Mouse (Mus musculus): ENCODE measurements at regions not wholly inside any gene's neighbourhood (a gene's known extent, or its start where the extent isn't known, plus 50 kb on each side); places are given as distances from the start of the nearest gene placed in this dataset.

GRCm38 (mm10) chr13:83115691-83116090 is 388.1 kb upstream of the Mef2c start:
- no peaks in the 10 kb centered on the region for H3K79me2 ChIP-seq (replicated peaks; ENCODE audit: control insufficient read depth, extremely low read depth, insufficient read depth, poor library complexity, severe bottlenecking)
- in situ Hi-C loops (cut with MboI; ENCODE audit: low pct_ligation_motif_present, low pct_unique_long_range_greater_than_20kb, low sequenced_read_pairs), result no loop called here
- dilution Hi-C loops (cut with MboI; ENCODE audit: extremely low pct_ligation_motif_present, extremely low pct_unique_long_range_greater_than_20kb, low sequenced_read_pairs), result no loop called here
- H3K36me3 ChIP-seq (replicated peaks in 1 of 2; ENCODE audit: control insufficient read depth in 1 of 2, insufficient read depth in 1 of 2, low read length in 1 of 2), result no peaks in the 10 kb centered on the region
- H3K9me3 ChIP-seq (replicated peaks; ENCODE audit: low read length), result no peaks in the 10 kb centered on the region
- no peak overlapping the region for H3K4me2 ChIP-seq (ENCODE audit: insufficient read depth, low read depth, poor library complexity, severe bottlenecking)
- no peak overlapping the region for H3K4me3 ChIP-seq (replicated peaks in 1 of 3; ENCODE audit: low read depth in 2 of 3, low read length in 2 of 3, poor library complexity in 1 of 3)
- H3K27ac ChIP-seq (ENCODE audit: insufficient read depth, low read depth), result no peak overlapping the region
- no peak for DNase-seq (ENCODE audit: extremely low read depth)
- H3K9ac ChIP-seq (ENCODE audit: insufficient read depth, low read depth), result no peak overlapping the region
- H3K4me1 ChIP-seq (ENCODE audit: control insufficient read depth in 1 of 2, insufficient read depth in 2 of 2), result peaks cover 6 to 45% of the 10 kb centered on the region in 2 experiments; a peak in 3 of 4 replicates
- TF ChIP-seq MAFK (IDR thresholded peaks at IDR 0.05; ENCODE audit: insufficient replicate concordance, low read length) (no peak), NELFE (IDR thresholded peaks at IDR 0.05; ENCODE audit: low read depth, low read length) (no peak), ETS1 (conservative IDR thresholded peaks at IDR 0.05; ENCODE audit: low read depth, low read length) (no peak)
- H3K27me3 ChIP-seq (replicated peaks), result no peaks in the 10 kb centered on the region

DNA sequence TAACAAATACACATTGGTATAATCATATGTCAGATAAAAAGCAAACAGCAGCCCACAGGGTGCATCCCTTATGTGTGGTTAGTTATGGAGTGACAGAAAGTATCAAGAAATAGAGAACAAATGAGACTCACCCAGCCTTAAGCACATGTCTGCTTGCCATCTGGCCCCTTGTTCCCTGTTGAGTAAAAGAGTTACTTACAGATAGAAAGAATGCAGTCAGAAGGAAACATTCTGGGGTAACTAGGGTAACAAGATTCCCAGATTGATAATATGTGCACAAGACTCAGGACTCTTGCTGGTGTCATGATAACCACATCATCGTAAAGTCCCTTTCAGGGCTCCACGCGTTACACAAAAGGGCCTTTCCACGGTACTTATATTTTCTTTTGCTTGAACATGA is 383.5 kb upstream of the Mef2c start:
- in situ Hi-C loops (cut with MboI; ENCODE audit: low pct_ligation_motif_present, low pct_unique_long_range_greater_than_20kb, low sequenced_read_pairs) (no loop called here), dilution Hi-C loops (cut with MboI; ENCODE audit: extremely low pct_ligation_motif_present, extremely low pct_unique_long_range_greater_than_20kb, low sequenced_read_pairs) (no loop called here)
- H3K79me2 ChIP-seq (replicated peaks; ENCODE audit: control insufficient read depth, extremely low read depth, insufficient read depth, poor library complexity, severe bottlenecking), result no peaks in the 10 kb centered on the region
- no peaks in the 10 kb centered on the region for H3K9me3 ChIP-seq (replicated peaks; ENCODE audit: low read length)
- peaks cover 0 to 7% of the 10 kb centered on the region in 2 experiments; a peak in 1 of 4 replicates for H3K4me1 ChIP-seq (ENCODE audit: control insufficient read depth in 1 of 2, insufficient read depth in 2 of 2)
- H3K36me3 ChIP-seq (replicated peaks in 1 of 2; ENCODE audit: control insufficient read depth in 1 of 2, insufficient read depth in 1 of 2, low read length in 1 of 2), result no peaks in the 10 kb centered on the region
- no peak for DNase-seq (ENCODE audit: extremely low read depth)
- no peak overlapping the region for H3K4me3 ChIP-seq (replicated peaks in 1 of 3; ENCODE audit: low read depth in 2 of 3, low read length in 2 of 3, poor library complexity in 1 of 3)
- H3K27ac ChIP-seq (ENCODE audit: insufficient read depth, low read depth), result no peak overlapping the region
- H3K4me2 ChIP-seq (ENCODE audit: insufficient read depth, low read depth, poor library complexity, severe bottlenecking), result no peak overlapping the region
- TF ChIP-seq MAZ (IDR thresholded peaks at IDR 0.05; ENCODE audit: low read depth, low read length), result no peak
- no peak for TF ChIP-seq POLR2A (IDR thresholded peaks at IDR 0.05; ENCODE audit: low read depth, low read length)
- no peak for TF ChIP-seq ETS1 (conservative IDR thresholded peaks at IDR 0.05; ENCODE audit: low read depth, low read length)
- no peak for TF ChIP-seq CHD2 (IDR thresholded peaks at IDR 0.05; ENCODE audit: low read length)
- no peak for TF ChIP-seq CHD1 (IDR thresholded peaks at IDR 0.05; ENCODE audit: low read depth, low read length)
- 0 out of 2 replicates have a peak, but pooled peaks have one; percentile 18 for TF ChIP-seq MAX (IDR thresholded peaks at IDR 0.05; ENCODE audit: low read length)
- no peak for TF ChIP-seq MXI1 (IDR thresholded peaks at IDR 0.05; ENCODE audit: low read depth, low read length)
- no peak overlapping the region for H3K9ac ChIP-seq (ENCODE audit: insufficient read depth, low read depth)
- no peaks in the 10 kb centered on the region for H3K27me3 ChIP-seq (replicated peaks)

DNA sequence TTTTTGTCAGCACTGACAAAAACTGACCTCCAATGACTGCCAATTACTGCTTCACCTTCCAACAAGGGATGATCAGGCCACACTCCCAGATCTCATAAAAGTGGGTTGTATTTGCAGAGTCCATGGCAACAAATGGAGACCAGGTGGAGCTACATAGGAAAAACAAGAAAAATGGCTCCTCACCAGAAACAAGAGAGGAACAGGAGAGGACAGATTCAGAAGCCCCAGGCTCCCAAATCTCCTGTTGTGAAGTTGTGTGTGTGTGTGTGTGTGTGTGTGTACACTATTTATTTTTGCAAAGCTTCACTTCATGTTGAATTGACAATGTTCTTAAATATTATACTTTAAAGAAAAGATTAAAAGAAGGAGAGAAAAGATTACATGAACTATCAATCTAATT is 380.2 kb upstream of the Mef2c start:
- dilution Hi-C loops (cut with MboI; ENCODE audit: extremely low pct_ligation_motif_present, extremely low pct_unique_long_range_greater_than_20kb, low sequenced_read_pairs) (no loop called here), in situ Hi-C loops (cut with MboI; ENCODE audit: low pct_ligation_motif_present, low pct_unique_long_range_greater_than_20kb, low sequenced_read_pairs) (no loop called here)

More for the DNA sequence above, 380.2 kb upstream of the Mef2c start:
- Histone ChIP-seq H3K27me3 (replicated peaks) (no peaks in the 10 kb centered on the region), H3K9me3 (replicated peaks; ENCODE audit: low read length) (no peaks in the 10 kb centered on the region), H3K4me3 (replicated peaks in 1 of 3; ENCODE audit: low read depth in 2 of 3, low read length in 2 of 3, poor library complexity in 1 of 3) (no peak overlapping the region), H3K9ac (ENCODE audit: insufficient read depth, low read depth) (no peak overlapping the region), H3K36me3 (replicated peaks in 1 of 2; ENCODE audit: control insufficient read depth in 1 of 2, insufficient read depth in 1 of 2, low read length in 1 of 2) (no peaks in the 10 kb centered on the region), H3K79me2 (replicated peaks; ENCODE audit: control insufficient read depth, extremely low read depth, insufficient read depth, poor library complexity, severe bottlenecking) (no peaks in the 10 kb centered on the region), H3K4me2 (ENCODE audit: insufficient read depth, low read depth, poor library complexity, severe bottlenecking) (no peak overlapping the region), H3K27ac (ENCODE audit: insufficient read depth, low read depth) (no peak overlapping the region), H3K4me1 (ENCODE audit: control insufficient read depth in 1 of 2, insufficient read depth in 2 of 2) (no peaks in the 10 kb centered on the region)
- TF ChIP-seq NRF1 (IDR thresholded peaks at IDR 0.05; ENCODE audit: low read depth, low read length) (no peak), USF1 (IDR thresholded peaks at IDR 0.05; ENCODE audit: low read depth, low read length) (no peak), CHD1 (IDR thresholded peaks at IDR 0.05; ENCODE audit: low read depth, low read length) (no peak), MAFK (IDR thresholded peaks at IDR 0.05; ENCODE audit: insufficient replicate concordance, low read length) (no peak), RAD21 (IDR thresholded peaks at IDR 0.05; ENCODE audit: low read depth, low read length) (no peak), USF2 (conservative IDR thresholded peaks at IDR 0.05; ENCODE audit: low read depth, low read length) (no peak), MEF2A (IDR thresholded peaks at IDR 0.05; ENCODE audit: borderline replicate concordance, low read depth, low read length) (no peak), PAX5 (IDR thresholded peaks at IDR 0.05; ENCODE audit: low read length) (no peak), KAT2A (IDR thresholded peaks at IDR 0.05; ENCODE audit: insufficient replicate concordance, low read length) (no peak), ZMIZ1 (IDR thresholded peaks at IDR 0.05; ENCODE audit: low read depth, low read length) (no peak), RCOR1 (conservative IDR thresholded peaks at IDR 0.05; ENCODE audit: low read depth, low read length) (no peak), CHD2 (IDR thresholded peaks at IDR 0.05; ENCODE audit: low read length) (no peak), IRF4 (IDR thresholded peaks at IDR 0.05; ENCODE audit: low read depth, low read length) (no peak)
- no peak for DNase-seq (ENCODE audit: extremely low read depth)
